Mouse (Mus musculus) lung, adult 18-20 months (tissue): ENCODE data around the gene Atf6.

Source experiments
- DNase-seq, 2 experiments: peaks; one replicate each; pipeline ENCODE4 v3.0.0; 2022; ENCODE audit warnings: mixed read lengths in 2 of 2

Gene Atf6

DNA sequence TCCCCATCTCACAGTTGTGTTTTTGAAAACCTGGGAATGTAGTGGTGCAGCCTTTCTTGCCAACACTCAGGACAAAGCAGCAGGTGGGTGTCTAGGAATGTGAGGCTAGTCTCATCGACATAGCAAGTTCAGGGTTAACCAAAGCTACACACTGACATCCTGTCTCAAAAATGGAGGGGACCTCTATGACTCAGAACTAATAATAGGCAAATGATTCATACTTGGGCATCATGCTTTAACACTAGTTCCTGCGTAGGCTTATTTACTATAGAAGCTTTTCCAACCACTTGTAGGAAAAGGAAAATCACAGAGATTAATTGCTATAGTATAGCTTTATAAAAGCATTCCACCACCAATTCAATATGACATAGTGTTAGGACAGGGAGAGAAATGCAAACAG is 100.6 kb downstream of the Atf6 start:
- DNase-seq = no peak

DNA sequence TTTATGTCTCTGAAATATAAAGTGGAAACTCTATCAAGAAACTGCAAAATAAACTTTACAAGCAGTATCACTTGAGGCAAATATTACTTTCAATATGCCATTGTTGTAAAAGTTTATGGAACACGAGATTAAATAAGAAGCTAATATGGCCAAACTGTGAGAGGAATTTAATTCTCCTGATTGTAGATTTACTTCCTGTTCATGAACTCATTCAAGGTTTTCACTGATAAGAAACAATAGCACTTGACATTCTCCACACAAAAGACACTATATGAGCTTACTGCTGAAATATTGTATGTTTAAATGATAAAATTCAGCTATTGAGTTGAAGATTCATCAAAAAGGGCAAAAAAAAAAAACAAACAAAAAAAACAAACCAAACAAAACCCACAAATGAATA is 102.8 kb downstream of the Atf6 start:
- no peak for DNase-seq

DNA sequence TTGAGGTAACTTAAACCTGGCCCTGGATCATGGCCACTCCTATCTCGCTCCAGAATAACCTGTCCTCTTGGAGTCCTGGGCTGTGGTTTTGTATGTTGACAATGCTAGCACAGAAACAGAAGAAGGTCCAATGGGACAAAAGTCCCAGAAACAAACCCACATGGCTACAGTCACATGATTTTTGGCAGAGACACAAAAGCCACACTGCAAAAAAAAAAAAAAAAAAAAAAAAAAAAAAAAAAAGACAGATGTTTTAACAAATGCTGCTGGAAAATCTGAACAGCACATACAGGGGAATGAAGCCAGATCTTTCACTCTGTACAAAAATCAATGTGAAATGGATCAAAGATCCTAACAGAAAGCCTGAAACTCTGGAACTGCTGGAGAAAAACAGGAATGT is 105.9 kb downstream of the Atf6 start:
- peak in 1 of 2 experiments; percentile 14 for DNase-seq

DNA sequence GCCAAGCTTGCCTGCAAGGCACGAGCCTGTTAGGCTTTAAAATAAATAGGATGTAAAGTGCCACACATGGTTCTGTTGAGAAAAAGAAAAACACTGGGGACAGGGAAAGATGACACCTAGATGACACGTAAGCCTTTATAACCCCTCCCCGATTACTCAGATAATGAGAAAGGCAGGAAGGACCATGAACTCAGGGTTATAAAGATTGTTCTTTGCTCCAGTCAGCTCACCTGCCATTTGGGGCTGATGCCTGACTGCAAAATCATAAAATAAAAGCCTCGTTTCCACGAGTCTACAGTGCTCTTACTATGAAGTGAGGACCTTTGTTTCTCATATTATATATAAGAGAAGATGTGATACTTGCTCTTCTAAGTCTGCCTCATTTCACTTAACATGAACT is 114.0 kb downstream of the Atf6 start:
- DNase-seq = no peak

DNA sequence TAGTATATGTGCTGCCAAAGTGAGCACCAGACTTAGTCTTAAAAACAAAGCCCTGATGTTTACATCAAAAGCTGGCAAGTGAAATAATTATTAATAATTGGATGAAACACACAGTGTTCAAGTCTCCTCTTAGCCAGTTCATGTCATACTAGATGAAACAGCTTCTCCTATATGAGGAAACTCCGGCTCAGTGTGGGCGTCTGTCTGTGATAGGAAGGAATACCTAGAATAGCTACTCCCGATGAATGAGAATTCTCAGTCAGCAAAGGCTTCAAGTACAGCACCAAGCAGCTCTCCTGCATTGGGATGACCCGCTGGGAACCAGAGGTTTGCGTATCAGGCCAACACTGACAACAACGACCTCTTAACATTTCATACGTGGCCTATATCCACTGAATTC is 115.8 kb downstream of the Atf6 start:
- no peak for DNase-seq

DNA sequence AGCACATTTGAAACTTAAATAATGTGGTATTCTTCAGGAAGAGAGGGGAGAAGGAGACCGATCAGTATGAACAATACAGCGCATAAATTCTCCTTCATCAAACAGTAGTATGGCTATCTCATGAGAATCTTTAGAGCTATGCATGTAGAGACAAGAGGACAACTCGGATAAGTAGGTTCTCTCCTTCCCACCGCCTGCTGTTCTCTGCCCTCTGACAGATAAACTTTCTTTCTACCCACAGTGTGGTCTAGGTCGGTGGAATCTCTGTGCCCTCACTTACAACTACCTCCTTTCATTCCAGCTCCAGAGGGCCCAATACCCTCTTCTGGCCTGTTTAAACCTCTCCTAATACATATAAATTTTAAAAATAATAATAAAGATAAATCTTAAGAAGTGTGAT is 121.0 kb downstream of the Atf6 start:
- no peak for DNase-seq

DNA sequence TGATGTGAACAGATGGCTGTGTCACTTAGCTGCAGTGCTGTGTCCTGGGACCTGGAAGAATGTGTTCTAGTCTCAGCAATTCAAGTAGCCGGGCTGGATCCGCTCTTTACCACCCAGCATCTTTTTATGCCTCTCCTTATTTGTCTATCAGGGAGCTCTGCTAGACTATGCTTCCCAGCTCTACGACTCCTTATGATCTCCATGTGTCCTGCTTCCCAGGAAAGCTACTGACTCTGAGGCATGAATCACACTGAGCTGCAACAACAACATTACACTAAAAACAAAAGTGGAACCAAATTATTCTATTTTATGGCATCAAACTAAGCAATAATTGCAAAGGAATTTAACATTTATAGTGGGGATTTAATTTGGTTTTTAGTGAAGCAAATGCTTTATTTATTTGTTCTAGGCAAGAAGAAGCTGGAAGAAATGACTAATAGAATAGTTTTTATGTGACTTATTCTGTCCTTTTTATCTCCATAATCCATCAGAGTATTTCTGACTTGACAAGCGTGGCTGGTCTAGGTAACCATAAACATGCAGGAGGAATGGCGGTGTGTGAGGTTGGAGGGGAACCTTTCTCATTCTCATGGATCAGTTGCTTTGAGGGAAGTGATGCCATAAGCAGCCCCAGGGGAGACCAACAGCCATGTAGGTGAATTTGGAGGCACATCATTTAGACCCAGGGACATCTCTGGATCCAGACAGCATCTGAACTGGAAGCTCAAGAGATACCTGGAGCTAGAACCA is 125.9 kb downstream of the Atf6 start:
- DNase-seq = no peak

DNA sequence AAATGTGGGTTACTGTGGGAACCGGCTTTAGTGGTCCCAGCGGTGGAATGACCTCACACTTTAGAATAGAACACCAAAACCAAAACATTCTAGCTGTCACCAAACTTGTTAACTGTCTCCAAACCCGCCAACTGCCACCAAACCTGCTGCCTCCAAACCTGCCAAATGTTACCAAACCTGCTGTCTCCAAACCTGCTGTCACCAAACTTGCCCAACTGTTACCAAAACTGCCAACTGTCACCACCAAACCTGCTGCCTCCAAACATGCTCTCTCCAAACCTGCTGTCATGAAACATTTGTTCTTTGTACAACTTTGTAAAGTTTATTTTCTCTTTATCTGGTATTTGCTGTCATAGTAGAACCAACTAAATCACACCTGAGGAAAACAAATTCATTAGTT is 132.7 kb downstream of the Atf6 start:
- DNase-seq = no peak

DNA sequence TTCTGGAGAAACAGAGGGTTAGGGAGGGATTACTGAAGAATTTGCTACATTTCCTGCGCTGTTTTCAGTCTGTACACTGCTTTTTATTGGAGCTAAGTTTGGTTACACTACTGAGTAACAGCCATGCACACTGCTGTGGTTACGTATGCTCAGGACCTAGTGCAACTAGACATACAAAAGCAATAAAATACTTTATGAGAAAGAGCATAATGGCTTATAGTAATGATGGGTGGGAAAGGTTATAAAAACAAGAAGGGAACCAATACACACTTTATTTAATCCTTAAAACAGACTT is 135.0 kb downstream of the Atf6 start:
- no peak for DNase-seq

DNA sequence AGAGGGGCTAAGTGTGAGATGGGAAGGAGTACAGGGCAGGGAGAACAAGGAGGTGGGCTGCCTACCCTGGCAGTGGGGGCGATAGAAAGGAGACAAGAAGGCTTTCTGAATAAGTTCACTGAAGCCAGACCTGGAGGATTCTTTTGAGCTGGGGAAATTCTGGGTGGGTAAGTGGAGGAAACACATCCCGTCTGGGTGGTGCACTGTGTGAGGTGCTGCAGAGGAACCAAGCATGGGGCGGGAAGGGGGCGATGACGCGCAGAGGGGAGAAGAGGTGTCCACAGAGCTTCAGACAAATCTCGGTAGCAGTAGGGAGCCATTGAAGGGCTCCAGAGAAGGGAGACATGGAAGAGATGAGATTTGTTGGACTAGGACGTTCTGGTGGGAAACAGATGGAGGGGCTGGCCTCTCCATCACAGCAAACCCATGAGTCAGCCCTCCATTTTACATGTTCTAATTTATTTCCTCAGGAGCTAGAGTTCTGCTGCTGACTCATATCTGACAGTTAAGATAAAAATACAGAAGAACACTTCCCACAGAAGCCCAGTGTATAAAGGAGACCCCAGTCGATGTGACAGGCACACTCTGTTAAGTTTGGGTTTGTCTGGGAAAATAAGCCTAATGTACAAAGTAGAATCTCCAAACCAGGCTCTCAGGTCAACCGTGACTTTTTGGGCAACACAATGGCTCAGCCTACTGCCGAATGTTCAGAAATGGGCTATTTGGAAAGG is 135.5 kb downstream of the Atf6 start:
- DNase-seq = no peak

DNA sequence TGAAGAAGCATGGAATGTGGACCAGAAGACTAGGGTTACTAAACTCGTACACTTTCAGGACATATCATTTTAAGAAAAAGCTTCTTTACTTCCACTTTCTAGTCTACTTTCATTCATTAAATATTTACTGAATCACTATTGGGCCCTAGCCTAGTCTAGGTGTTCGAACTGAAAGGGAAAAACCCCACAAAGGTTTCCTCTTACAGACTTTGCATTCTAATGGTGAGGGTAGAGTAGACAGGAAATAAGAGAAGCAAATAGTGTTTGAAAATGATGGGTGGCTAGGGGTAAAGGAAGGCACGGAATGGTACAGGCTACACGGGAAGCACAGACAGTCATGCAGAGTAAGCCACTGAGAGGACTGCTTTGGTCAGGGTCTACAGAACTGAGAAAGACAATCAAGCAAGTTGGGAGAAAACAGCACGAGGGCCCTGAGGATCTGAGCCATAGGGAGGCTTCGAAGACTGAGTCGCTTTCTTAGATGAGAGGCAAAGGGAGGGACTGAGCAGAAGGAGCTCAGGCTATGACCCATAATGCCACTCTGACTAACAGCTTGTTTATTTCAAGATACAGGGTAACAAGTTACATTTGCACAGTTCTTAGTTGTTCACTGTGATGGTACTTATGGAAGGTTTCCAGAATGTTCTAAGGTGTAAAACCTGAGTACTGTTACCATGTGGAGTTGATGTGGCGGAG is 138.2 kb downstream of the Atf6 start:
- DNase-seq = no peak

DNA sequence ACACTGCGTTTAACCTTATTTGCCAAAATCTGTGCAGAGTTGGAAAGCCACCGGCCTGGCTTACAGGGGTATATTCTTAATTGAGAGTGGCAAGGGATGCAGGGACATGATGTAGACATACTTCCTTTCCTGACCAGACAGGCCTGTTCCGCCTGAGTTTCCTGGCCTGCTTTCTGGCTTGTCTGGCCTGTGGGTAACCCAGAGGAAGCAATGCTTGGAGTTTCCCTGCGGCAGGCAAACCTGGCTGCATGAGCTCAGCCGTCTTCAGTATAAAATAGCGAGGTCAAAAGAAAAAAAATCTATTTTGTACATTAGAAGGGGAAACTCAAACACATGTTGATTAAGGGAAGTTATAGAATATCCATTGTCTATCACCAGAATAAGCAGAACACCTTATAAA is 139.0 kb downstream of the Atf6 start:
- DNase-seq = no peak

DNA sequence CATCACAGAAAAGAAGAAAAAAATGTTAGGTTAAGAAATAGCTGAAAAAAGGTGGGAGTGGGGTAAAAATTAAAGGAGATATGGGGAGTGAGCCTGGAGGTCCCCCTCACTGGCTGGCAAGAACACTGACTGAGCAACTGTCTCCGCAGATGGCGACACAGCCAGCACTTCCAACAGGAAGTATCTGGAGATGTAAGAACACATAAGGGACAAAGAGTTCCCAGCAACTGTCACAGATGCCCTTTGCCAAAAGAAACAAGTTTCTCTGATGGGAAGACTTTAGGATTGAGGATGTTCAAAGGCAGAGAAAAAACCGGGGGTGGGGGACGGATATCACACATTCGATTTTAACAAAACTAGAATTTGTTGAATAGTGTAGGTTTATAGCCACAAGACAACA is 146.0 kb downstream of the Atf6 start:
- no peak for DNase-seq

DNA sequence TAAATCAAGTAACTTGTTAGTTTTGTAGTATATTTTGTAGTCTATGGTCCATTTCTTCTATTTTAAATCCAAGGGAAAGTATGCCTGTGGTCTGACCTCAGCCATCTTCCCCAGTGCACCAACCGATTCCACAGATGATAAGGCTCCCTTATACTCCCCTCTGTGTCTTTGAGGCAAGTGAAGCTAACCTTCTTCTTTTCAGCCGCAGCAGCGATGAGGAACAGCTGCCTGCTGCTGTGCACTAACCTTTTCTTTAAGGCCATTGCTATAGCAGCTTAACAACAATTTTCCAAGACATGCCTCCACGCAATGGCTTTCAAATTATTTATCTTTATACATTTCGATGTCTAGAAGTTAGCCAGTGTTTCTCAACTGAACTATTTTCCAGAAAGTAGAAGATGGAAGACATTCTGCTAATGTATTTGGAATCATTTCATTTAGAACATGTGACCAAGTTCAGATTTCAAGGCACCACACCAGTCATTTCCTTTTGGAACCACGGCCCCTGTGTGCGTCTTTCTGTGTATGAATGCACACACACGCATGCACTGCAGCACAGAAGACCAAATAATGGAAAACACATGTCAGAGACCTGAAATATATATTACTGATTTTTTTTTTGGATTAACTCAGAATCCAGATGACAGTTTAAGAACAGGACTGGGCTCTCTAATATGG is 149.3 kb downstream of the Atf6 start:
- DNase-seq = no peak

DNA sequence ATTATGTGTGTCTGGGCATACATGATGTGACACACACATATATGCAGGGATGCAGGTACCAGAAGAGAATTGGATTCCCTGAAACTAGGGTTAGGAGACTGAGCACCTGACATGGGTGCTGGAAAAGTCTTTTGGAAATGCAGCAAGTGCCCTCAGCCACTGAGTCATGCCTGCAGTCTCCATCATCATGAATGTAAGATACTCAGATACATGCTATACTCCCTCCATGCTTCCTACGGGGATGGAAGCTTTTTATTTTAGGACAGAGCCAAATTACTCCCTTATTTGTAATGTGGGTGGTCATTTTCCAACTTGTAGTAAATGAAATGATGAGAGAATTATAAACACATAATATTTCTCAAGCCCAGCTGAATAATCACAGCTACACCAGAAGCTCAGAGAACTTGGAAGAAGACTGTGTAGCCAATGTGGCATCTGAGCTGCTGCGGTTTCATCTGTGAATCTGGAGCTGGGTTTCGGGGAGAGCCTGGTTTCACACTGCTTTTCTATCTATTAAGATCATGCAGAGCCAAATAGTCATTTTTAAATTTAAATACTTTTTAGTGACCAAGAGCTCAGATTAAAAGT is 150.2 kb downstream of the Atf6 start:
- DNase-seq = no peak

DNA sequence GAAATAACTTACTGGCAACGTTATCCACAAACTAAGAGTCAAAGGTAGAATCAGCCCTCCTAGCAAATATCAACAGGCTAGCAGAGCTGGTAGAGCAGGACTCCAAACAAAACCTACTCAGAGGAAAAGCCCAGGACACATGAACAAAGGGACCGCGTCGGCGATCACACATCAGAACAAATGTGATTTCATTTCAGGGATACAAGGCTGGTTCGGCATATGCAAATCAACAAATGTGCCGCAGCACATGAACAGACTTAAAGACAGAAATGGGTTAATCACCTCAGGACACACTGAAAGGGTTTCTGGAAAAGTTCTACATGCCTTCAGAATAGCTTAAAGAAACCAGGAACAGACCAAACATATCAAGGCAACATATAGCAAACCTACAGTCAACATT is 155.8 kb downstream of the Atf6 start:
- DNase-seq = no peak

DNA sequence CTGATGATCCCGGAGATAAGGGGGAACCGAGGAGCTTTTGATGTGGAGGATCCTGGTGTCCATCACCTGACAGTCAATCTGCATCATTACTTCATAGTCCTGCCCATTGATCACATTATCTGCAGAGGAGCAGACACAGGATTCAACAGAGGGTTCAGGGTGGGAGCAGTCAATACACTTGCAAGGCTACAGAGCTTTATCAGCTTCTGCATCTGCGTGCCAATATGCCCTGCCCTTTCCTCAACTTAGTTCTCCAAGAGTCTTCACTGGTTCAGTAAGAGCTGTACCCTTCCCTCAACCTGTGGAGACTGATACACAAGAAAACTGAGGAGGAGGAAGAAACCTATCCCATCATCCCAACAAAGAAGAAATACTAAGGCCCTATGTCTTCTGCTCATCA is 157.6 kb downstream of the Atf6 start:
- DNase-seq = no peak

DNA sequence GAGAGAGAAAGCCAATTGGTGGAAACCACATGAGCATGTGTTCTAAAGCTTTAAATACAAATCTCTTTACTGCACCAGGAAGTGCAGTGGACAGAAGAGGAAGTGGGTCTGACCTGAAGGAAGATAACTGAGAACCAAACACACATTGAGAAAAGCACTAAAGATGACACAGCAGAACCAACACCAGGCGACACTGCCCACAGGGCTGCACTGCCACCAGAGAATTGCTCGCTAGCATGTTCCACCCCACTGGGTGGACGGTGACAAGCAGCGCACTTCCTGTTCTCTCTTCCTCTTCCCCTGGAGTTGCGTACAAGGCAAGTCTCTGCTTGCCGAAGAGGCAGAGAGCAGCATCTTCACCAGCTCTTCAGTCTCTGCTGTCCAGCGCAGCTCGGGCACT is 158.1 kb downstream of the Atf6 start:
- peak; percentile 42 to 64 for DNase-seq

DNA sequence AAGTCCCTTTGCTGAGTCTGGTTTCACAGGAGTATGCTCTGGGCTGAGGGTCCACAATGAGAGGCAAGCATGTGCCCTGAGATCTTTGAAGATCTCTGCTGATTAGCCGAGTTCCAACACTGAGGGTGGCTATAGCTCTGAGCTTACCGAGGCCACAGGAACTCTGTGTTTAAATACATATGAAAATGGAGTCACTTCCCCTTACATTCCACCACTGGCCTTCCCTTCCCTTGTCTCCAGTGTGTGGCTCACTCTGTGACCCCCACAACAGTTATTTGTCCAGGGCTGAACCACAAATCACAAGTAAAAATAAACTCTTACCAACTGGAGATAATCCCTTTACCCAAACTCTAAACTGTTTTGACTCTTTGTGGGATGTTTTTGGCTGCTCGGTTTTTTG is 158.5 kb downstream of the Atf6 start:
- no peak for DNase-seq

DNA sequence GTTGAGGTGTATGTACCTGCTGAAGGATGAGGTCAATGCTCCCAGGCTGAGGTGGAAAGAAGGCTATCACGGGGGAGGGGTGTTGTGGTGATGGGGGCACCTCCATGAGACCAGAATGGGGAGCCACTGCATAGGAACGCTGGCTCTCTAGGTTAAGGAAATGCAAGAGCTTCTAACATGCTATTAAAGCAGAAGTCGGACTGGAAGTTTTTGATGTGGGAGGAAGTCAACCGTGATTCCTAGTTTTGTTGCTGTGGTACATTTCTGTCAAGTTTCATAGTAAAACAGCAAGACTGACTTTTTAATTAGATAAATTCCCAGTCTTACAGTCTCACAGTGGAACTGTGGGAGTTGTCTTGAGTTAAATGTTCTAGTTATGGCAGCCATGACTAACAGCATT is 161.5 kb downstream of the Atf6 start:
- no peak for DNase-seq

DNA sequence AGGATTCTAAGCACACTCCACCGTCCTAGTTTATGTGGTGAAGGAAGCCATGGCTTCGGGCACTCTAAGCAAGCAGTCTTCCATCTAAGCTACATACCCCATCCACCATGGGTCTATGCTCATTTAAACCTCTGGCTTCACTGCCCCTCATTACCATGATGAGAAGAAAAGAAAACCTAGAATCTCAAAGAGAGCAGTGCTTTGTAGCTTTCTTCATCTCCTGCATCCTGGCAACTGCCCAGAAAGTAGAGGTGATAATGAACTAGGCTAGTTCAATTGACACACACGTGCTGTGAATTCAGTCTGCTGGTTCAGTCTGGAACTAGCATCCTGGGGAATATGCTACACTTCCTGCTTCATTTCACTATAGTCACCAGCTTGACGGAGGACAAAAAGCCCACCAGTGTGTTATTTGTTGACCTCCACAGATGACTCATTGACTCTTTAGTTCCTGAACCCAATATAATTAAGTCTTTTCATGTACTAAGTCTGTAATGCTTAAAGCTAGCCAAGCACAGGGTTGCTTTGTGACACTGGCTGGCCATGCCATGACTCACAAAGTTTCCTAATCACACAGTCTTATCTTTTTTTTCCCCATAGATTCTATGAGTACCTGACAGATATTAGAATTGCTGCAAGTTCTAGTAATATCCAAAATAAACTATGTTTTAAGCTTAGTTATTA is 162.5 kb downstream of the Atf6 start:
- DNase-seq = no peak

DNA sequence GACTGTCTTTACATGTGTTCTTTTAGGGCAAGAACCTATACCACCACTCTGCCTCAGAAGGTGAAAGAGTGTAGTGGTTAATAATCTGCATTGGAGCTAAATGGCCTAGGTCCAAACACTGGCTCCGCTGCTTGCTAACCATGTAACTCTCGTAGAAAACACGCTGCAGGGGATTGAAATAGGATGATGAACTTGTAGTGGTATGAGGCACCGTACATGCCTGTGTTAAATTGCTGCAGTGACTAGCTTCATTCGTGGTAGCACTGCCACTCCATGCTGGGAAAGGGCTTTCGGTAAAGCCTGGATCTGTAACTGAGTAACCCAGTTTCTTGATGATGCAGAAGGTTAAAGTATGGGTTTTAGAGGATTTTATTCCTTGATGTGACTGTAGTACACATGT is 163.5 kb downstream of the Atf6 start:
- no peak for DNase-seq

DNA sequence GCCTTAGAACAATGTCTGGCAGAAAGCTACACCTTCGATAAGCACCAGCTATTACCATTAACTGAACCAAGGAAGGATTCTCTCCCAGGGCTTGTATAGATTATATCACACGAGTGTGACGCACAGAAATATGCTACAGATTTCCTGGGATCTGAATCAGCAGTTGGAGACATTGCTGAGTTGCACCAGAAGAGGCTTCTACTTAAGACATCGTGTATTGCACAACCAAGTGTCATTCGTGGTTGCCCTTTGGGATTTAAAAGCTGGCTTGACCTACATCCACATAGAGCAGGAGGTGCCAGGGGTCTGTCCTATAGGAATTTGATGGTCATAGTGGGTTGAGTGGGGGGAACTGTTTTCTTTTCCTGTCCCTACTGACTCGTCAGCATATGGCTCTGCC is 164.6 kb downstream of the Atf6 start:
- no peak for DNase-seq
